Mouse (Mus musculus) midbrain, embryonic 16.5 days (tissue): ENCODE measurements at regions not wholly inside any gene's neighbourhood (a gene's known extent, or its start where the extent isn't known, plus 50 kb on each side); places are given as distances from the start of the nearest gene placed in this dataset.

ENCODE experiments used
- ATAC-seq: fragments of 200-750 bp; cut with Nextera tagmentation; 2 replicates; pipeline ENCODE4 v1.8.0; 2017; ENCODE audit warnings: moderate TSS enrichment
- H3K27ac ChIP-seq: fragments of 300-500 bp; sonication (generic); 2 replicates; pipeline ENCODE4 v1.5.1; 2014; ENCODE audit warnings: mild to moderate bottlenecking, low read length, mixed read lengths
- H3K27me3 ChIP-seq: fragments of 300-500 bp; sonication (generic); 2 replicates; pipeline ENCODE4 v1.6.1; 2014; ENCODE audit warnings: low read depth, low read length, mixed read lengths; ENCODE audit not compliant: control insufficient read depth, insufficient read depth
- H3K36me3 ChIP-seq: fragments of 300-500 bp; sonication (generic); 2 replicates; pipeline ENCODE4 v1.6.1; 2014; ENCODE audit warnings: mild to moderate bottlenecking, low read length, moderate library complexity, mixed read lengths; ENCODE audit not compliant: control insufficient read depth, insufficient read depth
- H3K4me1 ChIP-seq: fragments of 300-500 bp; sonication (generic); 2 replicates; pipeline ENCODE4 v1.6.1; 2014; ENCODE audit warnings: mild to moderate bottlenecking, low read length, mixed read lengths; ENCODE audit not compliant: control insufficient read depth, insufficient read depth
- H3K4me2 ChIP-seq: fragments of 300-500 bp; sonication (generic); 2 replicates; pipeline ENCODE4 v1.6.1; 2014; ENCODE audit warnings: mild to moderate bottlenecking, low read length, mixed read lengths
- H3K4me3 ChIP-seq: fragments of 300-500 bp; sonication (generic); 2 replicates; pipeline ENCODE4 v1.5.1; 2014; ENCODE audit warnings: low read depth, mild to moderate bottlenecking, low read length, moderate library complexity, mixed read lengths
- H3K9ac ChIP-seq: fragments of 300-500 bp; sonication (generic); 2 replicates; pipeline ENCODE4 v1.6.1; 2014; ENCODE audit warnings: low read depth, low read length, mixed read lengths
- H3K9me3 ChIP-seq: fragments of 300-500 bp; sonication (generic); replicated peaks from 2 replicates; pipeline ENCODE4 v1.6.1; 2014; ENCODE audit warnings: mild to moderate bottlenecking, low read length, mixed read lengths; ENCODE audit not compliant: control insufficient read depth, poor library complexity, severe bottlenecking
- WGBS: fragments of 180-500 bp; shearing (Covaris S2); extraction: QIAGEN DNeasy Blood & Tissue Kit; methylation state at CpG from one replicate; pipeline ENCODE4 v1.1.7; 2014; 5-methylcytosine and 5-hydroxymethylcytosine counted together

DNA sequence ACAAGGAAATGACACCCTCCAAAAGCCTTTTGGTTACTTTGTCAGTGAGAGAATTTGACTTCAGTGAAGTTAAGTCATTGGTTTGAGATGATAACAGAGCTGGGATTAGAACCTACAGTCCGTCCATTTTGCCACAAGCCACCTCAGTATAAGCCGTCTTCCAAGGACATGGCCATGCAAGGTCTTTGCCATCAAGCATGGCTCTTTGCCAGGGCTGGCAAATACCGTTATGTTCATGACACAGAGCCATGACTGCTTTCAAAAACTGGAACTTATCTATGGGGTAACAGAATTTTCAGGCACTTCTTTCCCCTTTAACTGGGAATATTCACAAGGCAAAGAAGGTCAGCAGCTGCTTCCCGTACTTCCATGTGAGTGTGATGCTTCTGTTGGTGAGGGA, 441.9 kb upstream of the Fam19a5 start:
- no peak overlapping the region for H3K27ac ChIP-seq
- no peaks in the 10 kb centered on the region for H3K27me3 ChIP-seq
- H3K4me1 ChIP-seq, result no peaks in the 10 kb centered on the region
- H3K9ac ChIP-seq, result no peak overlapping the region
- H3K4me3 ChIP-seq, result no peak overlapping the region
- no peak overlapping the region for H3K4me2 ChIP-seq
- WGBS, result 86% methylated on average over 4 of the region's 4 CpGs
- H3K36me3 ChIP-seq, result no peaks in the 10 kb centered on the region
- ATAC-seq, result no peak
- peaks cover 7% of the 10 kb centered on the region for H3K9me3 ChIP-seq

DNA sequence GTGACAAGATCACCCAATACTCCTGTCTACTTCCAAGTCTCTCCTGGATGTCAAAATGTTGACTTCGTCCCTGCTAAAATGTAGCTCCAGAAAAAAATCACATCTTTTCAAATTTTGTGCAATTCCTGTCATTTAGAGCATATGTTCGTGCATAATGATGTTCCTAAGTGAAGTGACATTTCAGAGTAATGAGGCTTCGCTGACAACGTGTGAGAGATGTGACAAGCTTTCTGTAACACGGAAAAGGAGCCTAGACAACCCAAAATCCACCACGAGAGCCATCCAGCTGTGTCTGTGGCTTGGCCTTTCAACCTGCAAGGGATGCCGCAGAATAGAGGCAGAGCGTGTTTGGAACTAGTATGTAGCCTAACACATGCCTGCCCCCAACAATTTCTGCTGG, 438.1 kb upstream of the Fam19a5 start:
- Histone ChIP-seq H3K27ac (no peak overlapping the region), H3K9ac (no peak overlapping the region), H3K27me3 (no peaks in the 10 kb centered on the region), H3K4me3 (no peak overlapping the region), H3K4me1 (no peaks in the 10 kb centered on the region), H3K4me2 (no peak overlapping the region), H3K9me3 (peaks cover 4% of the 10 kb centered on the region), H3K36me3 (no peaks in the 10 kb centered on the region)
- no peak for ATAC-seq
- WGBS, result 86% methylated on average over 8 of the region's 8 CpGs

DNA sequence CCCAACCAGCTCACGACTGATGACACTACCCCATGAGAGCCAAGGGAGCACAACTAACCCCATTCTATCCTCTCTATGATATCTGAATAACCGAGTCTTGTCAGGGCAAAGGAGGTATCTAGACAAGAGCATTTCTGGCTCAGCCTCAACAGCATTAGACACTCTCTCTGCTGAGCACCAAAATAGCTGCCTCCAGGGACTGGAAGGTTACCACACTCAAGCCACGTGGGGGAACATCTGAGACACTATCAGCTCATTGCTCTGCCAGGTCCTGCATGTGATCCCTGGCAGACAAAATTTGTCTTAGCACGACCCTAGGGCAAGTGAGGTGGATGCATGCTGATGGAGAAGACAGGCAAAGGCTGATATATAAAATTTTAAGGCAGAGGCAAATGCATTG, 436.4 kb upstream of the Fam19a5 start:
- ATAC-seq, result no peak
- Histone ChIP-seq H3K36me3 (no peaks in the 10 kb centered on the region), H3K9me3 (peaks cover 4% of the 10 kb centered on the region), H3K27me3 (no peaks in the 10 kb centered on the region), H3K27ac (no peak overlapping the region), H3K9ac (no peak overlapping the region), H3K4me1 (no peaks in the 10 kb centered on the region), H3K4me2 (no peak overlapping the region), H3K4me3 (no peak overlapping the region)
- 88% methylated on average over 4 of the region's 4 CpGs for WGBS

DNA sequence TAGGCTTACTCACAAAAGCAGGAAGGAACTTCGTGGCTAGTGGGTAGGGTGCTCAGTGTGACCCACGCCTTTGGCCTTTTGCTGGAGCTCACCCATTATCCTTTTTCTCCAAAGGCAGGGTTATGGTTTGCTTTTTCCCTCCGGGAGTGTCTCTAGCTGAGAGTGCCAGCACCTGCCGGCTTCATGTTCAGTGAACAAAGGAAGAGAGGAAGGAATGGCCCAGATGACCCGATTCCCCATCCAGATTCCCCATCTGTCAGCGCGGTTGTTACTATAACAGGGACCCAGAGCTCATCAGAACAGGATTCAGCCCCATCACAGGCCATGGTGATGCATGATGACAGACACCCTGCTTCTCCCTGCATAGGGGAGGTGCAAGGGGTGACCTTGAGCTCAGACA, 435.7 kb upstream of the Fam19a5 start:
- no peak overlapping the region for H3K9ac ChIP-seq
- WGBS, result 74% methylated on average over 7 of the region's 7 CpGs

DNA sequence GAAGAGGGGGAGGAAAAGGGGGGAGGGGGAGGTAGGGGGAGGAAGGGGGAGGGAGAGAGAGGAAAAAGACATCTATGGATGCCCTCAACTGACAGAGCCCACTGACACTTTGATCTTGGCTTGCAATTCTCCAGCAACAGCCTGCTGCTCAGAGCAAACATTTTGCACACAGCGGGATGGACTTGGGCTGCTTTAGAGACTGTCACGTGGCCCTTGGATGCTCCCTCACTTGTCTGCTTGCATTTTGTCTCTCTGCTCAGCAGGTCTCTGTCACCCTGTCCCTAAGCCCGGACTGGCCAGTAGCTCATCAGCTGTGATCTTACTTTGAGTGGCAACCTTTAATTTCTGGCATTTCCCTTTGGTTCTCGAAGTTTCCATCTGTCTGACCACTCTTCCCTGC, 421.4 kb upstream of the Fam19a5 start:
- H3K27ac ChIP-seq, result no peak overlapping the region
- H3K9me3 ChIP-seq, result no peaks in the 10 kb centered on the region
- no peaks in the 10 kb centered on the region for H3K4me1 ChIP-seq
- 25% methylated on average over 4 of the region's 4 CpGs for WGBS
- no peak for ATAC-seq
- H3K36me3 ChIP-seq, result no peaks in the 10 kb centered on the region
- H3K9ac ChIP-seq, result no peak overlapping the region
- no peak overlapping the region for H3K4me3 ChIP-seq
- H3K4me2 ChIP-seq, result no peak overlapping the region
- H3K27me3 ChIP-seq, result no peaks in the 10 kb centered on the region

More for the DNA sequence above, 435.7 kb upstream of the Fam19a5 start:
- H3K4me3 ChIP-seq, result no peak overlapping the region
- ATAC-seq, result no peak
- no peaks in the 10 kb centered on the region for H3K4me1 ChIP-seq
- H3K27ac ChIP-seq, result no peak overlapping the region
- H3K9me3 ChIP-seq, result peaks cover 4% of the 10 kb centered on the region
- H3K27me3 ChIP-seq, result no peaks in the 10 kb centered on the region
- H3K4me2 ChIP-seq, result no peak overlapping the region
- no peaks in the 10 kb centered on the region for H3K36me3 ChIP-seq

DNA sequence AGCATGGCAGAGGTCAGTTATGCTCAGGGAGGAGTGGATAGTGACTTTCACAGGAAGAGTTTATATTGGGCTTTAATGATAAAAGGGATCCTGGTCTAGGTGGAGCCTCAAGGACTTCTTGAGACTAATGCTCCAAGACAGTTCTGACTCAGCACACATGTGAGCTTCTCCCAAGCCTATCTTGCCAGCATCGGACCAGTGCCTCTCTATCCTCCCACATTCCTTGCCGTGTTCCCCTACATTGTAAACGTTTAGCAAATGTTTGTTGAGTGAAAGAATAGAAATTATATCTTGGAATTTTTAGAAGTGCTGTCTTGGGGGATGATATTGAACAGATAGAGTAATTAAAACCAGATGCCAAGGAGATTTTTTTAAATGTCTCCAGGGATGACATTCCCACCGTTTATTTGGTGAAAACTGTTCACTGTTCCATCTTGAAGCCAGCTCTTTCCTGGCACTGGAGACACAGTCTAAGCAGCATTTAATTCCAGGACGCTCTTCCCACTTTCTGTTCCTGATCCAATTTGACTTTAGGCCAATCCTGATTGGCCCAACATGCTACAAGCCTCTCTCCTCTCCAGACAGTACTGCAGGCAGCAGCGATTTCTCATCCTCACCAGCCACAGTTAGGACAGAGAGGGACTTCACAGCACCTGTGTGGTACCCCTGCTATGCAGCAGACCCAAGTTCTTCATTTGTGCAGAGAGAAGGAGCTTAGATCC, 418.5 kb upstream of the Fam19a5 start:
- Histone ChIP-seq H3K4me3 (no peak overlapping the region), H3K27me3 (no peaks in the 10 kb centered on the region), H3K9ac (no peak overlapping the region), H3K4me1 (no peaks in the 10 kb centered on the region), H3K4me2 (no peak overlapping the region), H3K9me3 (no peaks in the 10 kb centered on the region), H3K27ac (no peak overlapping the region), H3K36me3 (no peaks in the 10 kb centered on the region)
- 77% methylated on average over 6 of the region's 6 CpGs for WGBS
- ATAC-seq, result no peak

DNA sequence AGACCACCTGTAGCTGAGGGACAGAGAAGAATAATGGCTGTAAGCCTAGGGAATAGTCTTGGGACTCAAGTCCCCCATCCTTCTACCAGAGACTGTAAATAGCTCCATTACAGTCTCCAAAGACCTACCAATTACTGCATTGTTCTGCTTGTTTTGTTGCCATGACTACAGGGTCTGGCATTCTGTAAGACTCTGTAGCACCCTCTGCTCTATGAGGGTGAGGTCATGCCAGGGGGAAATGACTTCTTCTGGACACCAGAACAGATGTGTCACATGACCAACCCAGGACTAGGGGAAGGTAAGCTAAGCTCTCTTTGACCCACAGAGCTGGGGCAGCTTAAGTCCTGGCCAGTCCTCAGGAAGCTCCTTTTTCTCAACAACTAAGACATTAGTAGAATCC, 405.2 kb upstream of the Fam19a5 start:
- no peak for ATAC-seq
- H3K9ac ChIP-seq, result no peak overlapping the region
- H3K4me1 ChIP-seq, result no peaks in the 10 kb centered on the region; the same call in 1 of the 2 replicates
- H3K27ac ChIP-seq, result no peak overlapping the region
- H3K36me3 ChIP-seq, result no peaks in the 10 kb centered on the region
- no peaks in the 10 kb centered on the region for H3K27me3 ChIP-seq
- no peak overlapping the region for H3K4me2 ChIP-seq
- no peaks in the 10 kb centered on the region for H3K9me3 ChIP-seq
- no peak overlapping the region for H3K4me3 ChIP-seq

DNA sequence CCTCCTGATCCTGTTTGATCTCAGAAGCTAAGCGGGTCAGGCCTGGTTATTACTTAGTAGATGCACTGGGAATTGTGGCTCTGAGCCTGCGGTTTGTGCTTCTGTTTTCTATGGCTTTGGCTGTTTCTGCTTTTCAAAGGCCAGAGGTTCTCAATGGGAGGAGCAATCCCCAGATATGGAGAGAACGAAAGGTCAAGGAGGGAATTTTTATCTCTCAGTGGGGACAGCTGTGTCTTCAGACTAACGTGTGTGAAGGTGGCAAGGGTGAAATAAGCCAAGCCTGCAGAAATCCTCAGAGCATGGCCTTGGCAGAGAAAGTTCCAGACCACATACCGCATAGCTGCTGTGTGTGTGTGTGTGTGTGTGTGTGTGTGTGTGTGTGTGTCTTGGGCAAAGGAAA, 375.0 kb upstream of the Fam19a5 start:
- H3K27me3 ChIP-seq, result no peaks in the 10 kb centered on the region
- no peak overlapping the region for H3K9ac ChIP-seq
- H3K4me1 ChIP-seq, result no peaks in the 10 kb centered on the region
- no peaks in the 10 kb centered on the region for H3K36me3 ChIP-seq
- no peaks in the 10 kb centered on the region for H3K9me3 ChIP-seq
- no peak overlapping the region for H3K4me2 ChIP-seq
- no peak overlapping the region for H3K27ac ChIP-seq
- WGBS, result 78% methylated on average over 5 of the region's 5 CpGs
- no peak overlapping the region for H3K4me3 ChIP-seq
- ATAC-seq, result no peak

DNA sequence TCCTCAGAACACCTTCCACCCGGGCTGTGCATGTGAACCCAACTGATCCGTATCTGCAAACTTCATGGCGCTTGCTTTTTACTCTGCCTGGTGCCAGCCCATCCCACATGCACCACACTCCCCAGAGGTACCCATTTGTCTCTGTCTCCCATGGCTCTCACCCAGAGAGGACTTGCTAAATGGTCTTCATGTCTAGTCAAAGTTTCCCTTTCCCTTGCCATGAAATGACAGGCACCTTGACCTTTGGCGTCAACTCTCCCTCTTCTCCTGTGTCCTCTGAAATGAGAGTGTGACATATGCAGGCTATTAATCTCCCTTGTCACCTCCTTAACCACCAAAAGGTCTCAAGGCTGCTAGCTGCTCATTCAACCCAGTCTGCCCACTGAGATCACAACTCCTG, 373.2 kb upstream of the Fam19a5 start:
- H3K4me1 ChIP-seq, result no peaks in the 10 kb centered on the region
- ATAC-seq, result no peak
- H3K4me3 ChIP-seq, result no peak overlapping the region
- H3K27me3 ChIP-seq, result no peaks in the 10 kb centered on the region
- H3K4me2 ChIP-seq, result no peak overlapping the region
- H3K27ac ChIP-seq, result no peak overlapping the region
- 86% methylated on average over 4 of the region's 4 CpGs for WGBS
- H3K36me3 ChIP-seq, result no peaks in the 10 kb centered on the region
- no peaks in the 10 kb centered on the region for H3K9me3 ChIP-seq
- no peak overlapping the region for H3K9ac ChIP-seq
